Mouse (Mus musculus): ENCODE measurements at regions not wholly inside any gene's neighbourhood (a gene's known extent, or its start where the extent isn't known, plus 50 kb on each side); places are given as distances from the start of the nearest gene placed in this dataset.

- ATAC-seq (replicated peaks), result no peak
Observed at GRCm38 (mm10) chr15:96842881-96843280, 143.4 kb upstream of the Slc38a2 start.

GRCm38 (mm10) chr15:96836670-96837069 is 137.1 kb upstream of the Slc38a2 start:
- Histone ChIP-seq H3K4me1 (no peaks in the 10 kb centered on the region), H3K27me3 (replicated peaks) (no peaks in the 10 kb centered on the region), H3K4me3 (no peak overlapping the region), H3K27ac (no peak overlapping the region), H3K9me3 (no peaks in the 10 kb centered on the region), H3K36me3 (replicated peaks) (no peaks in the 10 kb centered on the region), H3K9ac (no peak overlapping the region), H3K4me2 (no peak overlapping the region)
- WGBS, result 89% methylated on average over 3 of the region's 3 CpGs
- no peak for ATAC-seq (replicated peaks)

More at GRCm38 (mm10) chr15:96842881-96843280, 143.4 kb upstream of the Slc38a2 start:
- Histone ChIP-seq H3K36me3 (replicated peaks) (no peaks in the 10 kb centered on the region), H3K4me2 (no peak overlapping the region), H3K4me1 (no peaks in the 10 kb centered on the region), H3K9ac (no peak overlapping the region), H3K9me3 (no peaks in the 10 kb centered on the region), H3K27me3 (replicated peaks) (no peaks in the 10 kb centered on the region), H3K4me3 (no peak overlapping the region), H3K27ac (no peak overlapping the region)
- WGBS, result 86% methylated on average over 3 of the region's 3 CpGs

GRCm38 (mm10) chr15:96834862-96835261 is 135.3 kb upstream of the Slc38a2 start:
- H3K4me3 ChIP-seq, result no peak overlapping the region
- H3K27me3 ChIP-seq (replicated peaks), result no peaks in the 10 kb centered on the region
- no peaks in the 10 kb centered on the region for H3K36me3 ChIP-seq (replicated peaks)
- H3K4me2 ChIP-seq, result no peak overlapping the region
- no peak for ATAC-seq (replicated peaks)
- 80% methylated on average over 9 of the region's 9 CpGs for WGBS
- H3K9ac ChIP-seq, result no peak overlapping the region
- no peaks in the 10 kb centered on the region for H3K9me3 ChIP-seq
- H3K4me1 ChIP-seq, result no peaks in the 10 kb centered on the region
- no peak overlapping the region for H3K27ac ChIP-seq

GRCm38 (mm10) chr15:96834162-96834843 is 134.8 kb upstream of the Slc38a2 start:
- no peak for ATAC-seq (replicated peaks)
- Histone ChIP-seq H3K27ac (no peak overlapping the region), H3K9me3 (no peaks in the 10 kb centered on the region), H3K4me2 (no peak overlapping the region), H3K36me3 (replicated peaks) (no peaks in the 10 kb centered on the region), H3K4me3 (no peak overlapping the region), H3K9ac (no peak overlapping the region), H3K4me1 (no peaks in the 10 kb centered on the region), H3K27me3 (replicated peaks) (no peaks in the 10 kb centered on the region)
- 85% methylated on average over 10 of the region's 10 CpGs for WGBS

- Histone ChIP-seq H3K27ac (no peak overlapping the region), H3K36me3 (replicated peaks) (no peaks in the 10 kb centered on the region), H3K27me3 (replicated peaks) (no peaks in the 10 kb centered on the region), H3K4me1 (no peaks in the 10 kb centered on the region), H3K4me2 (no peak overlapping the region), H3K4me3 (no peak overlapping the region), H3K9ac (no peak overlapping the region), H3K9me3 (no peaks in the 10 kb centered on the region)
- ATAC-seq (replicated peaks), result no peak
- 81% methylated on average over 10 of the region's 10 CpGs for WGBS
Observed at GRCm38 (mm10) chr15:96832389-96832788, 132.9 kb upstream of the Slc38a2 start.

- no peak for ATAC-seq (replicated peaks)
- no peak overlapping the region for H3K9ac ChIP-seq
- no peaks in the 10 kb centered on the region for H3K36me3 ChIP-seq (replicated peaks)
- no peak overlapping the region for H3K27ac ChIP-seq
- H3K4me1 ChIP-seq, result no peaks in the 10 kb centered on the region
- H3K4me2 ChIP-seq, result no peak overlapping the region
- H3K9me3 ChIP-seq, result no peaks in the 10 kb centered on the region
- 91% methylated on average over 10 of the region's 10 CpGs for WGBS
- H3K4me3 ChIP-seq, result no peak overlapping the region
- H3K27me3 ChIP-seq (replicated peaks), result no peaks in the 10 kb centered on the region
Observed at GRCm38 (mm10) chr15:96831256-96831655, 131.7 kb upstream of the Slc38a2 start.

DNA sequence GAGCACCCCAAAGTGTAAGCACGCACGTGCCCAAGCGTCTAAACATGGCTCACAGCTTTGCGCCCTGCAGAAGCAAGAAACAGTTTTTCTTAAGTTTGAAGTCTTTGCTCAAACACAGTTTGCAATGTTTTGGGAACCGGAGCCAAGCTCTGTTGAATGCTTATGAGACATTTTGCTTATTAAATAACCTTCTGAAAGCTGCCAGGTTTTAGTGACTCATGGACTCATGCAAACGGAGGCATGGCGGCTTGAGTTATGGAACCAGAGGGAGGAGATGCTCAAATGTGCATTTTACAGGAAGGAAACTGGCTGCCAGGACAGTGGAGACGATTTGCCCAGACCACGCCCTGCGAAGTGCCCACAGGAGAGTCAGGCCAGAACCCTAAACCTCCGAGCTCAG is 131.0 kb upstream of the Slc38a2 start:
- Histone ChIP-seq H3K27ac (no peak overlapping the region), H3K4me2 (no peak overlapping the region), H3K9me3 (no peaks in the 10 kb centered on the region), H3K4me3 (no peak overlapping the region), H3K4me1 (no peaks in the 10 kb centered on the region), H3K9ac (no peak overlapping the region), H3K27me3 (replicated peaks) (no peaks in the 10 kb centered on the region), H3K36me3 (replicated peaks) (no peaks in the 10 kb centered on the region)
- no peak for ATAC-seq (replicated peaks)
- WGBS, result 94% methylated on average over 11 of the region's 11 CpGs

DNA sequence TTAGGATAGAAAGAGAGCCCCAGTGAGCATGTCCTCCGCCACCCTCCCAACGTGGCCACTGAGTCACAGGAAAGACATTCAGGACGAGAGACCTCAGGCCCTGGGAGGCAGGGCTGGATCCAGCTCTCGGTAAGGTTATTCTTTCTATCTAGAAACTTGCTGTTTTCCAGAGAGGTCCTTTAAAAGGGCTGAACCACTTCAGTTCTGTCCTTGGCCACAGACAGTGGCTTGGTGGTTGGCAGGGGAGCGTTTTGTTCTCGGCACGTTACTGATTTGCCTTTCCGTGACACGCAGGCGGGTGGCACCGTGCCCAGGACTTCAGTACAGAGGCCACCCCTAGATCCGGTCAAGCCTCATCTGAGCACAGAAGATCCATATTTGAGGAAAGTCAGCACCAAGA is 130.4 kb upstream of the Slc38a2 start:
- H3K36me3 ChIP-seq (replicated peaks), result no peaks in the 10 kb centered on the region
- no peak overlapping the region for H3K27ac ChIP-seq
- no peaks in the 10 kb centered on the region for H3K4me1 ChIP-seq
- 89% methylated on average over 12 of the region's 12 CpGs for WGBS
- no peak overlapping the region for H3K4me3 ChIP-seq
- ATAC-seq (replicated peaks), result no peak
- H3K9ac ChIP-seq, result no peak overlapping the region
- H3K9me3 ChIP-seq, result no peaks in the 10 kb centered on the region
- H3K27me3 ChIP-seq (replicated peaks), result no peaks in the 10 kb centered on the region
- no peak overlapping the region for H3K4me2 ChIP-seq

- no peak for ATAC-seq (replicated peaks)
- WGBS, result 90% methylated on average over 8 of the region's 8 CpGs
- Histone ChIP-seq H3K36me3 (replicated peaks) (no peaks in the 10 kb centered on the region), H3K4me2 (no peak overlapping the region), H3K4me1 (no peaks in the 10 kb centered on the region), H3K27me3 (replicated peaks) (no peaks in the 10 kb centered on the region), H3K9ac (no peak overlapping the region), H3K4me3 (no peak overlapping the region), H3K27ac (no peak overlapping the region), H3K9me3 (no peaks in the 10 kb centered on the region)
Observed at GRCm38 (mm10) chr15:96828681-96829080, 129.2 kb upstream of the Slc38a2 start.

DNA sequence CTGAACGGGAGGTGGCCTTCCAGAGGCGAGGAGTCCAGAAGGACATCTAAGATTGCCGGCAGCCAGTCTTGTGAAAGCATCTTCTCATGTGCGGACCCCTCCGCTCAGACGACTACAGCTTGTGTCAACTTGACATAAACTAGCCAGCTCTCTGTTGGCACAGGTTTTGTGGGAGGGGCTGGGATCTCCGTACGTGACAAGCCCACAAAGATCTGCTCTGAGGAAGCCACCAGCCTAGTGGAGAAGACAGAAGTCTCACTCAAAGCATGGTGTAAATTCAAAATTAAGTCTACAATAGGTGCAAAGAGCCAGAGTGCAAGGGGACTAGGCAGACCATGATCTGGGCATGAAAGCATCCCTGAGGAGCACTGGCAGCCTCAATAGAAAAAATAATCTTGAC is 128.4 kb upstream of the Slc38a2 start:
- Histone ChIP-seq H3K4me2 (no peak overlapping the region), H3K27ac (no peak overlapping the region), H3K9me3 (no peaks in the 10 kb centered on the region), H3K4me3 (no peak overlapping the region), H3K36me3 (replicated peaks) (no peaks in the 10 kb centered on the region), H3K9ac (no peak overlapping the region), H3K27me3 (replicated peaks) (no peaks in the 10 kb centered on the region), H3K4me1 (no peaks in the 10 kb centered on the region)
- 84% methylated on average over 8 of the region's 8 CpGs for WGBS
- ATAC-seq (replicated peaks), result no peak

GRCm38 (mm10) chr15:96818435-96818834 is 118.9 kb upstream of the Slc38a2 start:
- Histone ChIP-seq H3K4me3 (no peak overlapping the region), H3K36me3 (replicated peaks) (no peaks in the 10 kb centered on the region), H3K4me1 (no peaks in the 10 kb centered on the region), H3K4me2 (no peak overlapping the region), H3K9me3 (no peaks in the 10 kb centered on the region), H3K9ac (no peak overlapping the region), H3K27ac (no peak overlapping the region), H3K27me3 (replicated peaks) (no peaks in the 10 kb centered on the region)
- WGBS, result 83% methylated on average over 7 of the region's 7 CpGs
- ATAC-seq (replicated peaks), result no peak

DNA sequence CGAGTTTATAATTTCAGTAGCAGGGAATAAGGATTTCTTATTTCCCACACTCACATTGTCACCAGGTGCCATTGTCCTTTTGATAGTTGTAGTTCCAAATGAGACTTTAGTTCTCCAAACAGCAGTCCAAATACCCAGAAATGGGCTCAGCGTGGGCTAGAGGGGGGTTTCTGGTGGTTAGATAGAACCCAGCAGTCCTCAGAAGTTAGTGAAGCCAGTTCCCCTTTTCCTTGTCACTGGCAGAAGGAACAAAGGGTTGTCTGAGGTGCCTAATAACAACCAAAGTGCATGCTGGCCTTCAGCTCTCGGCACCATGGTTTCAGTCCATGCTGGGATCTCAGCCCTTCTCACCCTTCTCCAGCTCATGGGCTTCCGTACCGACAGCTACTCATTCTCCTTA is 118.1 kb upstream of the Slc38a2 start:
- H3K4me2 ChIP-seq, result no peak overlapping the region
- H3K9ac ChIP-seq, result no peak overlapping the region
- ATAC-seq (replicated peaks), result no peak
- WGBS, result 90% methylated on average over 5 of the region's 5 CpGs
- H3K4me3 ChIP-seq, result no peak overlapping the region
- no peaks in the 10 kb centered on the region for H3K36me3 ChIP-seq (replicated peaks)
- no peak overlapping the region for H3K27ac ChIP-seq
- H3K27me3 ChIP-seq (replicated peaks), result no peaks in the 10 kb centered on the region
- H3K9me3 ChIP-seq, result no peaks in the 10 kb centered on the region
- no peaks in the 10 kb centered on the region for H3K4me1 ChIP-seq

- no peaks in the 10 kb centered on the region for H3K27me3 ChIP-seq (replicated peaks)
- ATAC-seq (replicated peaks), result no peak
- peaks cover under 1% of the 10 kb centered on the region; the same call in 1 of the 2 replicates for H3K9me3 ChIP-seq
- no peak overlapping the region for H3K4me2 ChIP-seq
- no peak overlapping the region for H3K9ac ChIP-seq
- no peak overlapping the region for H3K4me3 ChIP-seq
- WGBS, result 78% methylated on average over 5 of the region's 5 CpGs
- H3K36me3 ChIP-seq (replicated peaks), result no peaks in the 10 kb centered on the region
- no peaks in the 10 kb centered on the region for H3K4me1 ChIP-seq
- H3K27ac ChIP-seq, result no peak overlapping the region
Observed at GRCm38 (mm10) chr15:96816997-96817570, 117.6 kb upstream of the Slc38a2 start.

Data from midbrain, embryonic 15.5 days (tissue).